Mouse (Mus musculus): ENCODE results near the gene Map3k3.
"Not testable (repeated sequence)": the region's sequence is repeated elsewhere in the genome, so short reads cannot be mapped to it uniquely, and the experiment has no call there.

Gene Map3k3

DNA sequence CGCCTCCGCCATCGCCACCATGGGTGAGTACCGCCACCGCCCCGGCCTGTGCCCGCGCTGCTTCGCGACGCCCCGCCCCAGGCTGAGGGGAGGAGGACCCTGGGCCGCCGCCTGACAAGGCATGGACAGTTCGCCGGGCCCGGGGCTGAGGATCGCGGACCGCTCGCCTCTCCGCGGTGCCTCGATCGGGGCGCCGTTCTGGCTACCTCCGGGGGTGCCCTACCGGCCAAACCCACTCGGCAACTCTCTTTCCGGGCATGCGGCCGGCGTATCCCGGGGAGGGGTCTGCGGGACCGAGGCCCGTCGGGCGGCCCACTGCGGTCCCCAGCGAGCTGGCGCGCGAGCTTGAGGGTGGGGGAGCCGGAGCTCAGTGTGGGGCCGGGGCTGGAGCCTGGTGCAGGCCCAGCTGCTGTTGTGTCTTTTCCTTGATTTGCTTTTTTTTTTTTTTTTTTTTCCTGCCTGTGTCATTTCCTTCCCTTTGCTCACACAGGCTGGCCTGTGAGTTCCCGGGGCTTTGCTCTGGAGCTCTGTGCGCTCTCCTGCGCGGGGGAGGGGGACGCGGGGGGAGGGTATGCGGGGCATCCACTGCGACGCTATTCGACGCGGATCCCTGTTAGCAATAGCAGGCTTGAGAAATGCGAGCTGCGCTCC lies 623 bp downstream of the Map3k3 start:
- peak; percentile 65 for DNase-seq

DNA sequence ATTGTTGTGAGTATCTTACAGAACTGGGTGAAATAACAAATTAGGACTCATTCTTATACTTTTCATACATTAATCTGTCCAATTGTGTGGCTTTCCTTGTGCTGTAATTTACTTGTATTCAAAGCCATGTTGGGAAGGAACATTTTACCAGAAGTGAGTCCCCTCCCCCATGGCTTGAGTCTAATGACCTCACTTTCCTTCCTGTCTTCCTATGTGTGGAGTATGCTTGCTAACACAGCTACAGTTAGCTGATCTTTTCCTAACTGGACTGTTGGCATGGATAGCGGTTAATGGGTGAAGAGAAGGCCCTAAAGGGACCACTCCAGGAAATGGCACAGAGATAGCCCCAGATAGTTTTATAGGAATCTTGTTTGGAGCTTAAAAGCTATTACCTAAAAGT lies 13.8 kb downstream of the Map3k3 start:
- DNase-seq, result no peak

DNA sequence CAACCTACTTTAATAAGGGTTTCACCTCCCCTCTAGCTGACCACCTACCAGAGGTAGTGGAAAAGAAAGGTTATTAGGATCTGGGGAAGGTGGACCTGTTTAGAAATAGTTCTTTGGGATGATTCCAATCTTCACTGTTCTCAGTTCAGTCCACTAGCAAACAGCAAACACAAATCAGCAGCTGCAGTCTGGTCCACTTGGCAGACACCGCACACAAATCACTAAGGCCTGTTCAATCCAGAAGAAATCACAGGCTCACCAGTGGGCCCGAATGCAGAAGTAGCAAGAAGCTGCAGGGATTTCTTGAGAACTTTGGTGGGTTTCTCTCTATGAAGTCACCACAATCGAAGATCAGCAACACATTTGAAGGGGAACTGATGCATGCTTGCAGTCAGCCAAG lies 18.5 kb downstream of the Map3k3 start:
- DNase-seq, result no peak

DNA sequence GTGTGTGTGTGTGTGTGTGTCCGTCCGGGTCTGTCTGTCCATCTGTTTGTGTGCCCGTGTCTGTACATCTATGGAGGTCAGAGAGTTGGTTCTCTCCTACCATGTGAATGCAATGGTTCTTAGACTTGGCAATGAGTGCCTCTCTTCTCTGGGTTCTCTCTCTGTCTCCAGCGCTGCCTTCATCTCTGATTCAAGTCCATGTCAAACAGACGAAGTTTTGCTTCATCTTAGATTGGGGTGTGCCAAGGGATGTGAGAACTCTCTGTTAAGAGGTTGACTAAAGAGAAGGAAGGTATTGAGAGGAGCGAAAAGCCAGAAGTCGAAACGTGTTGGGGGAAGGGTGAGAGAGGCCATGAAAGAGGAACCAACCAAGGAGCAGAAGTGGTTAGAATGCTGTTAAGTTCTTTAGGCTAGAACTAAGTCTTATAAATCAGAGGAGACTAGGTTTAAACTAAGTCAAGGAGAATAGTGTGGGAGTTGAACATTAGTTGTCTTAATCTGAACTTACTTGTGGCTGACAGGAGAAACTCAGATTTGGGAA lies 21.7 kb downstream of the Map3k3 start:
- DNase-seq, result no peak

DNA sequence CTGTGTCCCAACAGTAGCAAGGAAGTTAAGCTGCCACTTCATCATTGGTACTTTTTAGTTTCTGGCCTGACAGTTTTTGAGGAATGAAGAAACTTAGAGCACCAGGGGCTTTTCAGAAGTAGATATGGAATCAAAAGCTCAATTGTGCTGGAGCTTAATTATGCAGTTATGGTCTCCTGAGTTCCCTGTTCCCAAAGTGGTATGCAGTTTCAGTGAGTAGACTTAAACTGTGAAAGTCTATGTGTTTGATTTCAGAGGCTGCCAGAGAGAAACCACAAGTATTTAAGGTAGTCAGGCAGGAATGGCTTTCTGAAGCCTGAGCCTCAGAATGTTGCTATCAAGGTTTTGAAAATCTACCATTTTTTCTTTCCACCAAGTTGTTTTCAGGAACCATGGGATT lies 27.3 kb downstream of the Map3k3 start:
- DNase-seq, result no peak

DNA sequence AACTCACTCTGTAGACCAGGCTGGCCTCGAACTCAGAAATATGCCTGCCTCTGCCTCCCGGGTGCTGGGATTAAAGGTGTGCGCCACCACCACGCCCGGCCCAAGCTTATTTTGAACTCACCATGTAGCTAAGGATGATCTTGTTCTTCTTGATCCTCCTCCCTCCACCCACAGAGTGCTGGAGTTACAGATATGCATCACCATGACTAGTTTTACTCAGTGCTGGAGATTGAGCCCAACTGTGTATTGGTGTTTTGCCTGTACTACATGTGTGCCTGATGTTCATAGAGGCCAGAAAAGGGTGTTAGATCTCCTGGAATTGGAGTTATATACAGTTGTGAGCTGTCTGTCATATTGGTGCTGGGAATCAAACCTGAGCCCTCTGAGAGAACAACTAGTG lies 37.8 kb downstream of the Map3k3 start:
- no peak for DNase-seq

DNA sequence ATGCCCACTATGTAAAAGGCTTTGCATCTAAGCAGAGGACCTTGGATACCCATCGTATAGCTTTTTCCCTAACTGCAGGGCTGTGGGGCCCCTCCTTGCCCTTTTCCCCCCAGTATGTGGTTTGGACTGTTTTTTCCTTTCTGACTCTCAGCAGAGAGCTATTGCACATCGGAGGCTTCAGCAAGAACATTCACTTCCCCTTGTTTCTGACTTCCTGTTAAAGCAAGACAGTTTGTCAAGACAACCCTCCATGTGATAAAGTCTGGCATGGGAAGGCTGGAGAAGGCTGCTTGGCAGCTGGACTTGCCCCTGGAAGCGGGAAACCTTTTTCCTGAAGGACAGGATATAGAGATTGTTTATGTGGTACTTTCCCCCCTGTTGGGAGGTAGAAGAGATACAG lies 38.3 kb downstream of the Map3k3 start:
- DNase-seq, result no peak

DNA sequence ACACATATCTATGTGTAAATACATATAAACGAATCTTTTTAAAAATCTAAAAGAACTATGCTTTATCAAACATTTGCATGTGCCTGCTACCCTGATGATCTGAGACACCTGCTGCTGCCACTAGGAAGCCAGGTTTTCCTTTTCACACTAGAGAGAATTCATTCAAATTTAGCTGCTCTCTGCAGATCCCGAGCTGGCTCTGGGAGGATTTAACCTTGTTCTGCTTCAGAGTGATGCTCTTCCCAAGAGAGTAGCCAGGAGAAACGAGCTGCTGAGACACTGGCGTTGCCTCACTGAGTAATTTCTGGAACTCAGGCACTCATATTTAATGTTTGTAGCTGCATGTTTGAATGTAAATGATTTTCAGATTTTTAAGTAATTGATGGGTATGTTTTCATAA lies 40.4 kb downstream of the Map3k3 start:
- DNase-seq, result no peak

DNA sequence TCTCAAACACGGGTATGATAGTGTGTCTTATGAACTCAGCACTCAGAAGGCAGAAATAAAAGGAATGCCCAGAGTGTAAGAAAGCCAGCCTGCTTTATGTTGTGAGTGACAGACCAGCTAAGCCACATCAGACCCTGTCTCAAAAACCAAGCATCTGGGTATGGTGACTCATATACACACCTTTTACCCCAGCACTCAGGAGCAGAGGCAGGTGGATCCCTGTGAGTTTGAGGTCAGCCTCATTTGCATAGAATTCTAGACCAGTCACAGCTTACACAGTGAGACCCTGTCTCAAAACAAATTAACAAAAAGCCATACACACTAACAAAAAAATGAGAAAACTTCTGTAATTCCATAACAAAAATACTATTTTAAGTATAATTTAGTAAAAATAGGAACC lies 41.4 kb downstream of the Map3k3 start:
- no peak for DNase-seq

DNA sequence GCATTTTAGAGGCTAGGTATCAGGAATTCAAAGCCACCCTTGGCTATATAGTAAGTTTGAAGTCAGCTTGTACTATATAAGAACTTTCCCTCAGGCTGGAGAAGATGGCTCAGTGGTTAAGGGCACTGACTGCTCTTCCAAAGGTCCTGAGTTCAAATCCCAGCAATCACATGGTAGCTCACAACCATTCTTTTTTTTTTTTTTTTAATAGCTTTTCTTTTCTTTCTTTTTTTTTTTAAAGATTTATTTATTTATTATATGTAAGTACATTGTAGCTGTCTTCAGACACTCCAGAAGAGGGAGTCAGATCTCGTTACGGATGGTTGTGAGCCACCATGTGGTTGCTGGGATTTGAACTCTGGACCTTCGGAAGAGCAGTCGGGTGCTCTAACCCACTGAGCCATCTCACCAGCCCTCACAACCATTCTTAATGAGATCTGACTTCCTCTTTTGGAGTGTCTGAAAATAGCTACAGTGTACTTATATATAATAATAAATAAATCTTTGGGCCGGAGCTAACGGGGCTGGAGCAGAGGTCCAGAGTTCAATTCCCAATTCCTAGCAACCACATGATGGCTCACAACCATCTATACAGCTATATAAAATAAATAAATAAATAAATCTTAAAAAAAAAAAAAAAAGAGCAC lies 42.4 kb downstream of the Map3k3 start:
- DNase-seq, result not testable (repeated sequence)

DNA sequence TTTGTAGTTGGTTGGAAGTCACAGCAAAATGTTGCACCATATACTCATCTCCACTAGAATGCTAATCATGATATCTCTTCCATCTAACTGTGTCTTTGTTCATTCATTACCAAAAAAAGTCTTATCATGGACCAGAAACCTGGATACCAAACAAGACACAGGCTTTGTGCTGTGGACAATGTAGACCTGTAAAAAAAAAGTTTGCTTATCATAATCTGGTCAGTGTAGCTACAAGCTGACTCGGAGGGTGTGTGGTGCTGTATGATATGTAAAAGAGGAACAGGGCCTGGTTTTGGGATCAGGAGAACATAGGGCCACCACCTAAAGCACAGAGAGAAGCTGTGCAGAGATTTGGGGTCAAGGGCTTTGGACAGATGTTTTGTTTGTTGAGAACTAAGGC lies 45.1 kb downstream of the Map3k3 start:
- DNase-seq, result no peak

DNA sequence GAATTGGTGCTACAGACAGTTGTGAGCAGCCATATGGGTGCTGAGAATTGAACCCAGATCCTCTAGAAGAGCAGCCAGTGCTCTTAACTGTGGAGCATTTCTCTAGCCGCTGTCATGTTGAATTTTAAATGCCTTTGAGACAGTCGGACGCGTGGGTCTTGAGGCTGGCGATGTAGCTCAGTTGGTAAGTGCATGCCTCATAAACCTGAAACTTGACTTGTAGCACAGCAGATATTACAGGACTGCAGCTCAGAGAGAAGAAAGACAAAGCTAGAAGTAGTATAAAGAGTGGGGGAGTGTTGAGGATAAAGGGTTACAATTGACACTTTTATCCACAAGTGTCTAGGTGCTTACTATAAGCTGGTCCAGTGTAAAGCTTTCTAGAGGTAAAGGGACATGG lies 48.1 kb downstream of the Map3k3 start:
- DNase-seq, result no peak

DNA sequence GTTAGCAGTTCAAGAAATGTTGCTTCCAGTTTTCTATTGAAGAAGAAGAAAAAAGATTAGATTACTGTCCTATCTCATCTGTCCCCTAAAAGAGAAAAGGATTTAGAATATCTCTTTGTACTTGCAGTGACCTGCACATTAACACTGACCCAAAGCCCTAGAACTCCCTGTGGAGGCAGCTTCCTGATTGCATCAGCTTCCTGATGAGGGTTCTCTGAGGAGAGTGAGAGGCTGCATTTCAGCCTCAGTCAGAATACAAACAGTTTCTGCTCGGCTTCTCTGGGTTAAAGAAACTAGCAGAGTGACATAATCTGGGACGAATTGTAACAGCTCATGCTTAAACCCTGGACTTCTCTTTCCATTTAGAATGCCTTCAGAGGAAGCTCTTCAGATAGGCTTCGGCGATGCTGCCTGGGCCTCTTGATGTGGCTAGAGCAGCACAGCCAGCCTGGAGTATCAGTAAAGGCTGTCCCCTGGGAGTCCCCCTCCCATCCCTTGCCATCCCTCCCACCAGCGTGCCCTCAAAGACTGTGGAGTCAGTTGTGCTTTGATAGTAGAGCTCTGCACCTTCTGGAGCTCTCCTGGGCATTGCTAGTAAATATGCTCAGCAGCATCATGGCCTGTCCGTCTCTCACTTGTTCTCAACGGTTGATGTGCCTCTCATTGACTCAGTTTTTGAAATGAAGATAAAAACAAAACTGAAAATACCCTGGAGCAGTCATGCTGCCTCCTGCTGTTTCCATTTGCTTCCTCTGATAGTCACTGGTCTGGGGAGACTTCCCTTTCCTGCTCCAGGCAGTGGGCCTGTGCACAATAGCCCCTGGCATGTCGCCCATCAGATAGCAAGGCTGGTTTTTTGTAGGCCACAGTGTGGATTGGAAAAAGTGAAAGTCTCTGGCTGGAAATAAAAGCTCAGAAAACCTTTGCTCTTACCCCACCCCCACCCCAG lies 50.4 kb downstream of the Map3k3 start:
- DNase-seq, result peak; percentile 39

DNA sequence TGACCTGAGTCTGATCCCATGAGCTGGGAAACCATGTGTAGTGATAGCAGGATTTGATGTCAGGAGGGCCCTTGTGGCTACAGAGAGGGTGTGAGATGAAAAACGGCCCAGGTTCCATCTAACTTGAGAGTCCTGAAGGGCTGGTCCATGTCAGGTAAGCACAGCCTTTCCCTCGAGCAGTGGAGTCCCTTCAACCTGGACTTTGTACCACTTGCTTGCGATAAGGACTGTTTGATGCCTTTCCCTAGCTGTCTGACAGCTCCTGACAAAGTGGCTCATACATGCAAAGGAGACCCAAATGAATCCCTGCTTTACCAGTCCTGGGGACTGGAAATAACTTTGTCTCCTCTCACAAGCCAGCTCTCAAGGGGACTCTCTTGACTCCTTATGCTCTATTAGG lies 66.8 kb downstream of the Map3k3 start:
- no peak for DNase-seq

DNA sequence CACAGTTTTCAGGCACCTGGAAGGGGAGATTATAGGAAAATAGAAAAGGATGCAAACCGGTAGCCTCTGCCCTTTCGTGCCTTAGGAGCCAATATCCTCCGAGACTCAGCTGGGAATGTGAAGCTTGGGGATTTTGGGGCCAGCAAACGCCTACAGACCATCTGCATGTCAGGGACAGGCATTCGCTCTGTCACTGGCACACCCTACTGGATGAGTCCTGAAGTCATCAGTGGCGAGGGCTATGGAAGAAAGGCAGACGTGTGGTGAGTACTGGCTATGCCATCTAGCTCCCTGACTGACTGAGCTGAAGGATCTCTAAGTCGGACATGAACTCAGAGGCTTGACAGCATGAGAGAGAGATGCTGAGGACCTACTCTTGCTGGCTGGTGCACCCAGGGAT lies 67.7 kb downstream of the Map3k3 start:
- DNase-seq, result no peak

DNA sequence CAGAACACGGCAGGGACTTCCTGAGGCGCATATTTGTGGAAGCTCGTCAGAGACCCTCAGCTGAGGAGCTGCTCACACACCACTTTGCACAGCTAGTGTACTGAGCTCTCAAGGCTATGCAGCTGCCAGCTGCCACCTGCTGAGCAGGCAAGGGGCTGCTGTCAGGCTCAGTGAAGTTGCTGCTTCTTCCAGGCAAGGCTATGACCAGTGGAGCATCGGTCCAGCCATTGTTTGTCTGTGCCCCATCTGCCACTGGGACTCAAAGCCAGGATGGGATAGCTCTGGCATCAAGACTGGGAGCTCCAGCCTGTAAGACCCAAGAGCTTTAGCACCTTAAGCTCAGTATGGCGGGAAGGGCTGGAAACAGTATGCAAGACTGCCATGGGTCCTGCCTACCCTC lies 69.7 kb downstream of the Map3k3 start:
- DNase-seq, result no peak

DNA sequence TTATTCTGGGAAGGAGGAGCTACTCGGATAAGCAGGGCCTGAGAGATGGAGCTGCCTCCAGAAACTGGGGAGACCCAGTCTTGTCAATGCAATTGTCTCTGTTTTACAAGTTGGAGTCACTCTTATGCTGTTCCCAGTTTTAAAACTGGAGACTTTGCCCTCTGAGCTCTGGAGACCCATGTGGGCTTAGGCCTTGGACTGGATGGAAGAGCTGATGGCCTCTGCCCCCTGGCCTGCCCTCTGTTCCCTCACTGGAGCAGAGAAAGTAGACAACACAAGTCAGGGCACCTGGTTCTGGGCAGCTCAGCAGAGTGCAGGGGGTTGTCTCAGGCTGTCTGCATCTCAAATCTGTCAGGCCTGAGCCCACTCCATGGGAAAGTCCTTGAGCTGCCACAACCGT lies 70.4 kb downstream of the Map3k3 start:
- DNase-seq, result no peak

DNA sequence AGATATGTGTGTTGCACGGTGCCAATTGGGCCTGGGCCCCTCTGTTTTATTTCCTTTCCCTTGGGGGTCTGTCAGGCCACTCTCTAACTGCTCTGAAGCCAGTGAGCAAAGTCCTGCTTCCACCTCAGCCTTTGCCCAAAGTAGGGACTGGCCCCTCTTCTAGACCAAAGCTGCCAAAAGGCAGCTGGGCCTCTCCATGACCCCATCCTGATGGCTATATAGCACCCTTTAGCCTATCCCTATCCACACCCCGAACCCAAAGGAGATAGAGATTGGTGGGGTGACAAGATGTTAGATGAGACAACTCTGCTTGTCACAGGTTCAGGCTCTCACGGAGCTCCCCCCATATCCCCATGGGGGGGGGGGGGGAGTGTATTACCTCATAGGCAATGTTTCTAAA lies 71.3 kb downstream of the Map3k3 start:
- DNase-seq, result no peak

DNA sequence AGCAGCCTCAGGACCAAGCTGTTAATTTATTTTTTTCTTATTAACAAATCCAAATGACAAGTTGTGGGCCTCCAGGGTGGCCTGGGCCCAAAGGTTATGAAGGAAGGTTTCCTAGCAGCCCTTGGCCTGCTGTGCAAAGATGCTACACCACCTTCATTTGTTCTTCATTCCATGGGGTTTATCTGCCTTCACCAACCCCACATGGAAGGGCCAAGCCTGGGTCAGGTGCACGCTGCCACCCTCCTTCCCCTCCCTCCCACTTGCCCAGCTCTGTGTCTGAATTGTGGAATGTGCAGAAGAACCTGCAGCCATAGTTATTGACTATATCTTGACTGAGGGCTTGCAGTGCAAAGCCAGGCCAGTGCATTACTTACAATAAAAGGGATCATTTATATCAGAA lies 71.8 kb downstream of the Map3k3 start:
- DNase-seq, result no peak

DNA sequence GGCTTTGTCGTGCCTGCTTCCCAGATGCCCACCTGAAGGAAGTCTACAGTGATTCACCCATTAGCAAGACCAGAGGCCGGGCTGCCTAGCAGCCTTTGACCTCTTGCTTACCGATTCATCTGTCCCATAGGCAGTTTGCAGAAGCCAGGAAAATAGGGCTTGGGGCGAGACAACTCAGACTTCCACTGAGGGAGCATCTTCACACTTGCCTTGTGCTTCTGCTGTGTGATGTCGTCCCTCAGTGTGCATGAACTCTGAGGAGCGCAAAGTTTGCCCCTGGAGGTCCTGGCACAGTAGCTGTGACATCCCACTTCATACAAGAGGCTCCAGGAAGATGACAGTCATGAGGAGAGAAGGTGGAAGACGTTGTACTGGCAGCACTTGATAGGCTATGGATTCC lies 72.7 kb downstream of the Map3k3 start:
- DNase-seq, result no peak

DNA sequence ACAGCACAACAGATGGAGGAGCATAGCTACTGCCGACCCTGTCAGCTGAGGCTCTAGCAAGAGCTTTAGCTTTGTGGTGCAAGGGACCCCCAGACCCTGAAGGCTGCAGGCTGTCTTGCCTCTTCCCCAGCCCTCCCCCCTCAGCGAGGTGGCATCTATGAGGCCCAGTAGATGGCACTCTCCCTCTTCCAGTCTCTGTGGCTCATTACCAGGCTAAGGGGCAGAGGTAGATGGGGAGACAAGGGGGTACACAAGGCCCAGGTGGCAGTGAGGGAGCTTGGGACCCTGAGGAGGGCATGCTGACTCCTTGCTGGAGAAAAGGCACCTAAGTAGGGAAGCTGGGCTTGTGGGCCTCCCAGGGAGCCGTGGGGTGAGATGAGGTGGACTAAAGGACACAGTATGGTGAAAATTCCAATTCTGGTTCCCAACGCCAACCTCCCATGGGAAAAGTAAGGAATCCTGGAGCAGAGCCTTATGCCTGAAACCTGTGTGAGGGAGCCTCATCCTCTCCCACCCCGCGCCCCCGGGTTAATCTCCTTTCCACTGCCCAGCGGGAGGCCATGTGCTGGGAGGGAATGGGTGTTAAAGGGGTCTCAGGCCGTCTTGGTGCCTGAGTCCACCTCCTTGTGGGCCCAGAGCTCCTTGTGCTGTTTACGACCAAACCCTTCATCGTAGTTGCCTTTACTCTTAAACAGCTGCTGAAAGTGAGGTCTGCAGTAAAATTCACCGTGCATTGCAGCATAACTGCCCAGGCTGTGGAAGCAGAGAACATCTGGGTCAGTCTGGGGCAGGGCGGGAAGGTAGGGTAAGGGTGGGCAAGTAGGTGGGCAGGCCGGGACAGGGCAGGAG lies 73.9 kb downstream of the Map3k3 start:
- no peak for DNase-seq

DNA sequence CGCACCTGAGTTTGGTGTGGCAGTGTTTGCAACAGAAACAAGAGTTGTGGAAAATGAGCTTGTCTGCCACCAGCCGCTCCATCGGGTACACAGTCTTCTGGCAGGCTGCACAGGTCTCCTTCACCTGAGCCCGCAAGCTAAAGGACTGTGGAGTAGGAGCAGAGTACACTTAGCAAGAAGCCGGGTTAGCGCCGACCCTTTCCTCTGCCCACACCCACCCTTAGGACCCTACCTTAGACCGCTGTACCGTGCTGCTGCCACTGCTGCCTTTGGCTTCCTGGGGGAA lies 74.5 kb downstream of the Map3k3 start:
- no peak for DNase-seq

Measured in cerebellum, adult 11 months (tissue).